Mouse (Mus musculus): ENCODE data around the gene Actn3. TPM values are rescaled to one million over a fixed set of nuclear protein-coding genes. Genes with fewer than 3 reads are reported as not detected.
A peak's percentile ranks its signal among the peaks of the same experiment; 100 is the strongest.
"Not testable (repeated sequence)": the region's sequence is repeated elsewhere in the genome, so short reads cannot be mapped to it uniquely, and the experiment has no call there.

Gene Actn3
- polyA plus RNA-seq, 1 experiment: 418 TPM

- TF ChIP-seq TCF3 (IDR thresholded peaks at IDR 0.05; ENCODE audit: insufficient read length, low read depth) (peak; percentile 73), MAX (IDR thresholded peaks at IDR 0.05; ENCODE audit: low read depth) (no peak), E2F4 (IDR thresholded peaks at IDR 0.05; ENCODE audit: insufficient read depth) (no peak), TCF12 (IDR thresholded peaks at IDR 0.05; ENCODE audit: insufficient read depth, poor library complexity, severe bottlenecking) (peak; percentile 66), REST (IDR thresholded peaks at IDR 0.05; ENCODE audit: insufficient read depth, insufficient read length) (no peak), MYOG (IDR thresholded peaks at IDR 0.05; ENCODE audit: control insufficient read depth in 1 of 3, insufficient read depth in 1 of 3, insufficient read length in 2 of 3, low read depth in 2 of 3) (peak; percentile 86 to 96 (median 89)), CEBPB (IDR thresholded peaks at IDR 0.05; ENCODE audit: insufficient read depth, poor library complexity, severe bottlenecking) (no peak), MYOD1 (IDR thresholded peaks at IDR 0.05; ENCODE audit: control insufficient read depth in 1 of 3, insufficient read length in 2 of 3, low read depth in 2 of 3) (peak; percentile 61 to 94 (median 87)), SRF (IDR thresholded peaks at IDR 0.05; ENCODE audit: control insufficient read depth, insufficient read length, low read depth) (no peak), POLR2AphosphoS2 (IDR thresholded peaks at IDR 0.05; ENCODE audit: insufficient read length, low read depth) (no peak), POLR2A (IDR thresholded peaks at IDR 0.05; ENCODE audit: insufficient read length, low read depth) (no peak), USF1 (IDR thresholded peaks at IDR 0.05; ENCODE audit: low read depth) (no peak)
Observed at GRCm38 (mm10) chr19:4876241-4876640, 1.5 kb downstream of the Actn3 start.

GRCm38 (mm10) chr19:4874613-4875012, 3.1 kb downstream of the Actn3 start:
- not testable (repeated sequence) for H3K79me2 ChIP-seq (ENCODE audit: control insufficient read depth, insufficient read depth); H3ac ChIP-seq (ENCODE audit: control insufficient read depth, insufficient read length); H3K4me3 ChIP-seq; H3K36me3 ChIP-seq (ENCODE audit: control insufficient read depth, insufficient read depth); H3K27me3 ChIP-seq (ENCODE audit: control insufficient read depth, insufficient read depth, insufficient read length)
- H3K4me2 ChIP-seq (ENCODE audit: low read depth): peak overlapping the region; percentile 18

More at GRCm38 (mm10) chr19:4876241-4876640, 1.5 kb downstream of the Actn3 start:
- Histone ChIP-seq H3K4me3 (peak overlapping the region; percentile 43), H3K4me2 (ENCODE audit: low read depth) (peak overlapping the region; percentile 96), H3ac (ENCODE audit: control insufficient read depth, insufficient read length) (no peak overlapping the region), H3K36me3 (ENCODE audit: control insufficient read depth, insufficient read depth) (no peaks in the 10 kb centered on the region), H3K79me2 (ENCODE audit: control insufficient read depth, insufficient read depth) (peaks cover 8% of the 10 kb centered on the region), H3K27me3 (ENCODE audit: control insufficient read depth, insufficient read depth, insufficient read length) (no peaks in the 10 kb centered on the region)

DNA sequence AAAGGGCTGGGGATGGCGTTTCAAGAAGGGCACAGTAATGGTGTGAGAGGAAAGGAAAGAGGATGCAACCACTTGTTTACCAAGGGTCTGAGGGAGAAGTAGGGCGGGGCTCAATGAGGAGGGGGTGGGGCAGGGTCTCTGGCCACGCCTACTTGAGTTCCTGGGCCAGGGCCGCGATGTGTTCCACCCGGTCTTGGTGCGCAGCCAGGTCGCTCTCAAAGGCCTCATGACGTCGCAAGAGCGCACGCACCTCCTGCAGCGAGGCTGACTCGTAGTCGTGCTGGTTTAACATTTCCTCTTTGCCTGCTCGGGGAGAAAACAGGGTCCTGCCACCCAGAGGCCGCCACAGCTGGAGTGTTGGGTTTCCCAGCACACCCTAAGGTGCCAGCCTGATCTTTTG, 12.6 kb downstream of the Actn3 start:
- Histone ChIP-seq H3K4me3 (no peak overlapping the region), H3K4me2 (ENCODE audit: low read depth) (no peak overlapping the region), H3K27me3 (ENCODE audit: control insufficient read depth, insufficient read depth, insufficient read length) (no peaks in the 10 kb centered on the region), H3K36me3 (ENCODE audit: control insufficient read depth, insufficient read depth) (no peaks in the 10 kb centered on the region), H3ac (ENCODE audit: control insufficient read depth, insufficient read length) (no peak overlapping the region), H3K79me2 (ENCODE audit: control insufficient read depth, insufficient read depth) (no peaks in the 10 kb centered on the region)
- no peak for TF ChIP-seq MYOD1 (IDR thresholded peaks at IDR 0.05; ENCODE audit: control insufficient read depth in 1 of 3, insufficient read length in 2 of 3, low read depth in 2 of 3)
- no peak for TF ChIP-seq MAX (IDR thresholded peaks at IDR 0.05; ENCODE audit: low read depth)
- TF ChIP-seq USF1 (IDR thresholded peaks at IDR 0.05; ENCODE audit: low read depth): no peak
- TF ChIP-seq POLR2AphosphoS2 (IDR thresholded peaks at IDR 0.05; ENCODE audit: insufficient read length, low read depth): peak; percentile 73
- TF ChIP-seq E2F4 (IDR thresholded peaks at IDR 0.05; ENCODE audit: insufficient read depth): no peak
- TF ChIP-seq TCF12 (IDR thresholded peaks at IDR 0.05; ENCODE audit: insufficient read depth, poor library complexity, severe bottlenecking): no peak

DNA sequence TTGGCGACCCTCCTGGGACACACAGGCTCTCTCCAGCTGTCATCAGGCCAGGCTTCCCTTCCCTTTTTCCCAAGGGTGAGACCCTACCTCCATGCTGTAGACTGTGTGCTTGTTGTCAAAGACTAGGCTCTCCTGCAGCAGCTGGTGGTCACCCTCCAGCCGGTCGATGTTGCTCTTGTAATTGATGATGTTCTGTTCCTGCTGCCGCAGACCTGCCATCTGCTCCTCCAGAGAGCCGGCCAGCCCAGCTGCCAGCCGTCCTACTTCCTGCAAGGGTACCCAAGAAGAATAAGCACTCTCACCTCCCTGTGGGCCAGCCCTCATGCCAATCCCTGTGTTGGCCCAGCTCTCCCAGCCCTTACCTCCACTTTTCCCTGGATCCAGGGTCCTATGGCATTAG, 14.7 kb downstream of the Actn3 start:
- H3K79me2 ChIP-seq (ENCODE audit: control insufficient read depth, insufficient read depth): no peaks in the 10 kb centered on the region
- no peak for TF ChIP-seq REST (IDR thresholded peaks at IDR 0.05; ENCODE audit: insufficient read depth, insufficient read length)
- H3K36me3 ChIP-seq (ENCODE audit: control insufficient read depth, insufficient read depth): no peaks in the 10 kb centered on the region
- no peak overlapping the region for H3K4me3 ChIP-seq
- no peak overlapping the region for H3K4me2 ChIP-seq (ENCODE audit: low read depth)
- H3K27me3 ChIP-seq (ENCODE audit: control insufficient read depth, insufficient read depth, insufficient read length): no peaks in the 10 kb centered on the region
- no peak overlapping the region for H3ac ChIP-seq (ENCODE audit: control insufficient read depth, insufficient read length)

GRCm38 (mm10) chr19:4859081-4859480, 18.6 kb downstream of the Actn3 start:
- Histone ChIP-seq H3K79me2 (ENCODE audit: control insufficient read depth, insufficient read depth) (no peaks in the 10 kb centered on the region), H3ac (ENCODE audit: control insufficient read depth, insufficient read length) (no peak overlapping the region), H3K4me3 (no peak overlapping the region), H3K36me3 (ENCODE audit: control insufficient read depth, insufficient read depth) (no peaks in the 10 kb centered on the region), H3K4me2 (ENCODE audit: low read depth) (no peak overlapping the region), H3K27me3 (ENCODE audit: control insufficient read depth, insufficient read depth, insufficient read length) (peaks cover 16% of the 10 kb centered on the region)
- TF ChIP-seq SRF (IDR thresholded peaks at IDR 0.05; ENCODE audit: control insufficient read depth, insufficient read length, low read depth) (no peak), USF1 (IDR thresholded peaks at IDR 0.05; ENCODE audit: low read depth) (peak; percentile 2), MYOD1 (IDR thresholded peaks at IDR 0.05; ENCODE audit: control insufficient read depth in 1 of 3, insufficient read length in 2 of 3, low read depth in 2 of 3) (no peak), POLR2AphosphoS2 (IDR thresholded peaks at IDR 0.05; ENCODE audit: insufficient read length, low read depth) (no peak)

DNA sequence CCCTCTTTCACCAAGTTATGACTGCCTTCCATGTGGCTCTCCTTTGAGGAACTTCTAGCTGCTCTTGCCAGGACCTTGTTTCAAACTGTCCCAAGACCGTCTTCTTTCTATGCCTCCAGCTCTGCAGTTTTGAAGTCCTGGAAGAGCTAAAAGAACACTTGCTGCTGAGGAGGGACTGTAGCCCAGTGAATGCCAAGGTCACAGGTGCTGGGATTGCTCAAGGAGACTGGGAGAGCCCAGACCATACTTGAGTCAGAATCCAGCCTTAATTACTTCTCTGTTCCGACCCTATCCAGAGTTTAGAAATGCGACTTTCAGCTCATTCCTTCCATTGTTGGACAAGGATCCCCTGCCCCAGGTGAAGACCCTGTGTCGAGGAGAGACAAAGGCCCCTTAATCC, 21.8 kb downstream of the Actn3 start:
- Histone ChIP-seq H3K4me2 (ENCODE audit: low read depth) (no peak overlapping the region), H3ac (ENCODE audit: control insufficient read depth, insufficient read length) (no peak overlapping the region), H3K4me3 (no peak overlapping the region), H3K36me3 (ENCODE audit: control insufficient read depth, insufficient read depth) (no peaks in the 10 kb centered on the region), H3K79me2 (ENCODE audit: control insufficient read depth, insufficient read depth) (no peaks in the 10 kb centered on the region), H3K27me3 (ENCODE audit: control insufficient read depth, insufficient read depth, insufficient read length) (peaks cover 24% of the 10 kb centered on the region)
- TF ChIP-seq TCF12 (IDR thresholded peaks at IDR 0.05; ENCODE audit: insufficient read depth, poor library complexity, severe bottlenecking) (no peak), POLR2A (IDR thresholded peaks at IDR 0.05; ENCODE audit: insufficient read length, low read depth) (no peak), TCF3 (IDR thresholded peaks at IDR 0.05; ENCODE audit: insufficient read length, low read depth) (no peak), E2F4 (IDR thresholded peaks at IDR 0.05; ENCODE audit: insufficient read depth) (no peak), SRF (IDR thresholded peaks at IDR 0.05; ENCODE audit: control insufficient read depth, insufficient read length, low read depth) (no peak), CEBPB (IDR thresholded peaks at IDR 0.05; ENCODE audit: insufficient read depth, poor library complexity, severe bottlenecking) (no peak)

Measured in myocyte (in vitro differentiated cells).